ENCODE assay signal across 21 mouse cellular contexts in genomic region chr9:107660777-107661176, GRCm38 (mm10). TPM values are rescaled to one million over a fixed set of nuclear protein-coding genes. Genes with fewer than 3 reads are reported as not detected.
"Had no signal": no experiment of that assay in that cellular context is flagged by ENCODE, and none has a peak within 500 bp of the region (broad histone marks: within the 10 kb centered on the region; RNA-seq: fewer than 3 reads in every experiment).

No protein-coding gene starts in this region.

- H3K36me3 ChIP-seq: limb, embryonic 10.5 days; limb, embryonic 13.5 days; midbrain, embryonic 12.5 days; neural tube, embryonic 12.5 days had no signal

- H3K27ac ChIP-seq: kidney, postnatal 0 days; limb, embryonic 13.5 days; liver, embryonic 14.5 days; macrophage; midbrain, embryonic 12.5 days; neural tube, embryonic 12.5 days had no signal

- DNase-seq: kidney, adult 2 months; kidney, postnatal 36 days; layer of hippocampus, adult 9-11 months; liver; liver, postnatal 0 days; lung, embryonic 14.5 days; retina, postnatal 1 day; thymus, postnatal 36 days had no signal

- ATAC-seq: liver, postnatal 0 days; lung, postnatal 0 days; midbrain, embryonic 16.5 days had no signal

- H3K4me2 ChIP-seq: limb, embryonic 13.5 days; lung, embryonic 14.5 days; midbrain, embryonic 12.5 days; neural tube, embryonic 12.5 days had no signal

- H3K9ac ChIP-seq: limb, embryonic 13.5 days; liver, embryonic 14.5 days; liver, postnatal 0 days; lung, embryonic 14.5 days; midbrain, embryonic 12.5 days; neural tube, embryonic 12.5 days had no signal

- H3K9me3 ChIP-seq: limb, embryonic 10.5 days; limb, embryonic 13.5 days; midbrain, embryonic 12.5 days; neural tube, embryonic 12.5 days had no signal

- H3K4me3 ChIP-seq: limb, embryonic 10.5 days; limb, embryonic 13.5 days; midbrain, embryonic 12.5 days; neural tube, embryonic 12.5 days had no signal

RNA-seq across cellular contexts. Expression of gene Slc38a3, which starts 8.6 kb away (rescaled TPM):
- total RNA-seq: megakaryocyte, adult 5-6 weeks; neutrophil, adult 5-6 weeks had no signal
- polyA plus RNA-seq: macrophage had no signal

RNA-seq across cellular contexts. Expression of gene Gnat1, which starts 18.7 kb away (rescaled TPM):
- total RNA-seq: layer of hippocampus, postnatal 25 days; megakaryocyte, adult 5-6 weeks; neutrophil, adult 5-6 weeks had no signal
- polyA plus RNA-seq: macrophage; spleen, adult 2 months had no signal

RNA-seq across cellular contexts. Expression of gene Sema3f, which starts 49.5 kb away (rescaled TPM):
- total RNA-seq: megakaryocyte, adult 5-6 weeks had no signal
- polyA plus RNA-seq: macrophage had no signal

RNA-seq across cellular contexts. Expression of gene Sema3b, which starts 51.7 kb away (rescaled TPM):
- total RNA-seq: megakaryocyte, adult 5-6 weeks had no signal
- polyA plus RNA-seq: macrophage had no signal
